Mouse (Mus musculus) myocyte (in vitro differentiated cells): ENCODE results near the gene Gm49776. TPM values are rescaled to one million over a fixed set of nuclear protein-coding genes. Genes with fewer than 3 reads are reported as not detected.

ENCODE experiments used
- H3K27me3 ChIP-seq: one replicate; pipeline ENCODE4 v1.6.1; 2011; ENCODE audit not compliant: control insufficient read depth, insufficient read depth, insufficient read length
- H3K36me3 ChIP-seq: one replicate; pipeline ENCODE4 v1.6.1; 2011; ENCODE audit not compliant: control insufficient read depth, insufficient read depth
- H3K4me2 ChIP-seq: one replicate; pipeline ENCODE4 v1.6.1; 2011; ENCODE audit warnings: low read depth, control low read depth
- H3K4me3 ChIP-seq: one replicate; pipeline ENCODE4 v1.5.1; 2011; ENCODE audit warnings: mild to moderate bottlenecking, control low read depth, moderate library complexity
- H3K79me2 ChIP-seq: one replicate; pipeline ENCODE4 v1.6.1; 2011; ENCODE audit not compliant: control insufficient read depth, insufficient read depth
- H3ac ChIP-seq: one replicate; pipeline ENCODE4 v1.6.1; 2011; ENCODE audit not compliant: control insufficient read depth, insufficient read length
- CEBPB ChIP-seq: IDR thresholded peaks from 2 replicates; pipeline ENCODE4 v1.6.1; 2011; ENCODE audit warnings: mild to moderate bottlenecking, moderate library complexity; ENCODE audit not compliant: poor library complexity, insufficient read depth, severe bottlenecking
- E2F4 ChIP-seq: IDR thresholded peaks from one replicate; pipeline ENCODE4 v1.6.1; 2011; ENCODE audit warnings: mild to moderate bottlenecking, control low read depth, moderate library complexity; ENCODE audit not compliant: insufficient read depth
- MAX ChIP-seq: IDR thresholded peaks from one replicate; pipeline ENCODE4 v1.6.1; 2011; ENCODE audit warnings: low read depth, mild to moderate bottlenecking, control low read depth
- MYOD1 ChIP-seq, 3 experiments: IDR thresholded peaks; one replicate each; pipeline ENCODE4 v1.6.1; 2011; ENCODE audit warnings: control low read depth in 2 of 3, low read depth in 2 of 3, mild to moderate bottlenecking in 2 of 3, moderate library complexity in 1 of 3; ENCODE audit not compliant: insufficient read length in 2 of 3, control insufficient read depth in 1 of 3
- MYOG ChIP-seq, 3 experiments: IDR thresholded peaks; one replicate each; pipeline ENCODE4 v1.6.1; 2011; ENCODE audit warnings: control low read depth in 2 of 3, low read depth in 2 of 3, mild to moderate bottlenecking in 2 of 3; ENCODE audit not compliant: insufficient read length in 2 of 3, control insufficient read depth in 1 of 3, insufficient read depth in 1 of 3
- POLR2A ChIP-seq: IDR thresholded peaks from one replicate; pipeline ENCODE4 v1.6.1; 2011; ENCODE audit warnings: low read depth, mild to moderate bottlenecking, control low read depth, moderate library complexity; ENCODE audit not compliant: insufficient read length
- POLR2AphosphoS2 ChIP-seq: IDR thresholded peaks from one replicate; pipeline ENCODE4 v1.6.1; 2011; ENCODE audit warnings: low read depth, control low read depth; ENCODE audit not compliant: insufficient read length
- REST ChIP-seq: IDR thresholded peaks from one replicate; pipeline ENCODE4 v1.6.1; 2011; ENCODE audit warnings: mild to moderate bottlenecking, control low read depth, moderate library complexity; ENCODE audit not compliant: insufficient read depth, insufficient read length
- SRF ChIP-seq: IDR thresholded peaks from one replicate; pipeline ENCODE4 v1.6.1; 2011; ENCODE audit warnings: low read depth; ENCODE audit not compliant: control insufficient read depth, insufficient read length
- TCF12 ChIP-seq: IDR thresholded peaks from one replicate; pipeline ENCODE4 v1.6.1; 2011; ENCODE audit warnings: mild to moderate bottlenecking, control low read depth; ENCODE audit not compliant: poor library complexity, insufficient read depth, severe bottlenecking
- TCF3 ChIP-seq: IDR thresholded peaks from one replicate; pipeline ENCODE4 v1.6.1; 2011; ENCODE audit warnings: low read depth, control low read depth; ENCODE audit not compliant: insufficient read length
- USF1 ChIP-seq: IDR thresholded peaks from one replicate; pipeline ENCODE4 v1.6.1; 2011; ENCODE audit warnings: low read depth, mild to moderate bottlenecking, control low read depth, moderate library complexity
- polyA plus RNA-seq: library from polyadenylated mRNA; unstranded; fragments of >200 nt; fragmentation: generic; extraction: Trizol; gene quantifications from one replicate; pipeline ENCODE4 v1.2.1, GENCODE M21; 2012; ENCODE audit warnings: missing spikeins

Gm49776 gene
- polyA plus RNA-seq, 1 experiment = 0.08 TPM

GRCm38 (mm10) chr16:18221543-18221898, 36.6 kb downstream of the Gm49776 start:
- H3K36me3 ChIP-seq = peaks cover 5% of the 10 kb centered on the region
- no peak overlapping the region for H3K4me2 ChIP-seq
- H3ac ChIP-seq = no peak overlapping the region
- no peaks in the 10 kb centered on the region for H3K27me3 ChIP-seq
- no peaks in the 10 kb centered on the region for H3K79me2 ChIP-seq
- no peak overlapping the region for H3K4me3 ChIP-seq
- TF ChIP-seq MYOD1 (IDR thresholded peaks at IDR 0.05; ENCODE audit: control insufficient read depth in 1 of 3, insufficient read length in 2 of 3, low read depth in 2 of 3) (no peak), POLR2AphosphoS2 (no peak), POLR2A (no peak), REST (no peak), SRF (no peak), TCF3 (no peak), MAX (no peak), CEBPB (no peak), USF1 (no peak), E2F4 (no peak), MYOG (IDR thresholded peaks at IDR 0.05; ENCODE audit: control insufficient read depth in 1 of 3, insufficient read depth in 1 of 3, insufficient read length in 2 of 3, low read depth in 2 of 3) (no peak), TCF12 (no peak)

- no peaks in the 10 kb centered on the region for H3K27me3 ChIP-seq
- H3K36me3 ChIP-seq = peaks cover 2% of the 10 kb centered on the region
- TF ChIP-seq POLR2AphosphoS2 = no peak
- TF ChIP-seq MYOG (IDR thresholded peaks at IDR 0.05; ENCODE audit: control insufficient read depth in 1 of 3, insufficient read depth in 1 of 3, insufficient read length in 2 of 3, low read depth in 2 of 3) = no peak
- TF ChIP-seq REST = no peak
- TF ChIP-seq MYOD1 (IDR thresholded peaks at IDR 0.05; ENCODE audit: control insufficient read depth in 1 of 3, insufficient read length in 2 of 3, low read depth in 2 of 3) = no peak
- no peak for TF ChIP-seq TCF3
- no peak for TF ChIP-seq SRF
- no peak for TF ChIP-seq MAX
- TF ChIP-seq USF1 = no peak
- TF ChIP-seq POLR2A = no peak
- TF ChIP-seq E2F4 = no peak
- no peak for TF ChIP-seq TCF12
- TF ChIP-seq CEBPB = no peak
- no peak overlapping the region for H3K4me3 ChIP-seq
- H3ac ChIP-seq = no peak overlapping the region
- no peaks in the 10 kb centered on the region for H3K79me2 ChIP-seq
- no peak overlapping the region for H3K4me2 ChIP-seq
Observed at GRCm38 (mm10) chr16:18220856-18221542, 37.1 kb downstream of the Gm49776 start.

GRCm38 (mm10) chr16:18220001-18220400, 38.1 kb downstream of the Gm49776 start:
- no peak overlapping the region for H3ac ChIP-seq
- H3K4me2 ChIP-seq = no peak overlapping the region
- TF ChIP-seq USF1 (no peak), TCF12 (no peak), POLR2AphosphoS2 (no peak), SRF (no peak), MYOD1 (IDR thresholded peaks at IDR 0.05; ENCODE audit: control insufficient read depth in 1 of 3, insufficient read length in 2 of 3, low read depth in 2 of 3) (no peak), MYOG (IDR thresholded peaks at IDR 0.05; ENCODE audit: control insufficient read depth in 1 of 3, insufficient read depth in 1 of 3, insufficient read length in 2 of 3, low read depth in 2 of 3) (no peak), MAX (no peak)
- no peaks in the 10 kb centered on the region for H3K36me3 ChIP-seq
- H3K27me3 ChIP-seq = no peaks in the 10 kb centered on the region
- no peak overlapping the region for H3K4me3 ChIP-seq
- H3K79me2 ChIP-seq = no peaks in the 10 kb centered on the region

GRCm38 (mm10) chr16:18218580-18218996, 39.5 kb downstream of the Gm49776 start:
- no peaks in the 10 kb centered on the region for H3K79me2 ChIP-seq
- H3K36me3 ChIP-seq = no peaks in the 10 kb centered on the region
- no peak overlapping the region for H3K4me2 ChIP-seq
- peaks cover 5% of the 10 kb centered on the region for H3K27me3 ChIP-seq
- no peak overlapping the region for H3ac ChIP-seq
- no peak for TF ChIP-seq SRF
- no peak for TF ChIP-seq MYOG (IDR thresholded peaks at IDR 0.05; ENCODE audit: control insufficient read depth in 1 of 3, insufficient read depth in 1 of 3, insufficient read length in 2 of 3, low read depth in 2 of 3)
- no peak for TF ChIP-seq MAX
- no peak for TF ChIP-seq POLR2AphosphoS2
- TF ChIP-seq TCF12 = no peak
- no peak for TF ChIP-seq POLR2A
- no peak for TF ChIP-seq MYOD1 (IDR thresholded peaks at IDR 0.05; ENCODE audit: control insufficient read depth in 1 of 3, insufficient read length in 2 of 3, low read depth in 2 of 3)
- TF ChIP-seq REST = no peak
- no peak for TF ChIP-seq USF1
- no peak for TF ChIP-seq CEBPB
- no peak for TF ChIP-seq TCF3
- no peak for TF ChIP-seq E2F4
- no peak overlapping the region for H3K4me3 ChIP-seq
